Mouse (Mus musculus) urinary bladder, adult 18-20 months (tissue): ENCODE data around the gene Uggt1.
A peak's percentile ranks its signal among the peaks of the same experiment; 100 is the strongest.

ENCODE experiments used
- DNase-seq, 2 experiments: peaks; one replicate each; pipeline ENCODE4 v3.0.0; 2022; ENCODE audit warnings: low spot score in 2 of 2, mixed read lengths in 2 of 2

Gene Uggt1

GRCm38 (mm10) chr1:36258631-36259030, 14.1 kb upstream of the Uggt1 start:
- no peak for DNase-seq

- no peak for DNase-seq
Observed at GRCm38 (mm10) chr1:36257276-36257675, 12.8 kb upstream of the Uggt1 start.

DNA sequence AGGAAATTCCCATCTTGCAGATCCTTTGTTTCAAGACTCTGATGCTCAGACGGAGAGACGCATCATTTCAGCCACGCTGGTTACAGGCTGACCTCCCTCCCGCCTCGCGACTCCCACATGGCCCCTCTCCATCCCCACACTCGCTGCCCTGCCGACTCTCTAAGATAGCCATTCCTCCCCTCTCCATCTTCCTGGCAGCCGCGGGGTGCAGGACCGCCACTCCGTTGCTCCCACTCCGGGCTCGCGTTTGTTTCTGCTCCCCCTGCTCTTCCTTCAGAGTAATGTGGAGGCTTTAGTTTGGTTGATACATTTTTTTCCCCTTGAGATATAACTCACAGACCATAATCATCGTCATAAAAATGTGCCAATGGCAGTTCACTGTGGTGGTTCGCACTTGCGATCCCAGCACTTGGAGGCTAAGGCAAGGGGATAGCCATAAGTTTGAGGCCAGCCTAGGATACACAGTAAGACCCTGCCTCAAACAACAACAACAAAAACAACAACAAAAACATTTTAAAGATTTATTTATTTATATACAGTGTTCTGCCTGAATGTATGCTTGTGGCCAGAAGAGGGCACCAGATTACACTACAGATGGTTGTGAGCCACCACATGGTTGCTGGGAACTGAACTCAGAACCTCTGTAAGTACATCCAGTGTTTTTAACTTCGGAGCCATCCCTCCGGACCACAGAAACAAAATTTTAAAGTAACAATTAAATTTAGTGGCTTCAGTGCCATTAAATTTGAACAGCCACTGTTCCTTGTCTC, 11.5 kb upstream of the Uggt1 start:
- DNase-seq, result no peak

- DNase-seq, result peak in 1 of 2 experiments; percentile 25
Observed at GRCm38 (mm10) chr1:36254635-36255360, 10.3 kb upstream of the Uggt1 start.

- DNase-seq, result peak in 1 of 2 experiments; percentile 55
Observed at GRCm38 (mm10) chr1:36252791-36253190, 8.3 kb upstream of the Uggt1 start.

GRCm38 (mm10) chr1:36251426-36251825, 6.9 kb upstream of the Uggt1 start:
- no peak for DNase-seq

DNA sequence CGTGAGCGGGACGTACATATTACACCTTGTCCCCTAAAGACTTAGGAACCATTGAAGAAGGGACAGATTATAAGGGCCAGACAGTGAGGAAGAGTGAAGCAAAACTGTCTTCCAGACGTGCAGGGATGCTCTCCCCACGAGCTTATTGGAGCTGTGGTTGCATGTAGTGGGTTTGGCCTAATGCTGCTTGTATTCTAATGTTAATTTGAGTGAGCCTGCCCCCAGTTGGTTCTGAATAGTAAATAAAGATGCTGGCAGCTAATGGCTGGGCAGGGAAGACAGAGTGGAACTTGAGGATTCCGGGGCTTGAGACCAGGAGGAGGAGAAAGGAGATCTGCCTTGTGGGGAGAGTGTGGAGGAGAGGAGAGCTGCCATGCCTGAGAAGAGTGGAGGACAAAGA, 2.2 kb upstream of the Uggt1 start:
- DNase-seq, result no peak

DNA sequence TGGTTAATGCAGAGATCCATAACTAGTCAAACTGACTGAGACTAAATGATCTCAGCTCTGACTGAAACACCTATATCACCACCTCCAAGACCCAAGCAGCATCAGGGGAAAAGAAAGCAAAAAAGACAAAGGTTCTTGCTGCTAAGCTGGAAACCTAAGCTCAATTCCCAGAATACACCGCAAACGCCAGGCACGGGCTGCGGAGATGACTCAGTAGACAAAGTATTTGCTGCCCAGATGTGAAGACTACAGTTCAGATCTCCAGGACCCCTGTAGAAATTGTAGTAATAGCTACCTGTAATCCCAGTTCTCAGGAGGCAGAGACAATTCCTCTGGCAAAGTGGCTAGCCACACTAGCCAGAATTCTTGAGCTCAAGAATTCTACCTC, 302 bp upstream of the Uggt1 start:
- no peak for DNase-seq

DNA sequence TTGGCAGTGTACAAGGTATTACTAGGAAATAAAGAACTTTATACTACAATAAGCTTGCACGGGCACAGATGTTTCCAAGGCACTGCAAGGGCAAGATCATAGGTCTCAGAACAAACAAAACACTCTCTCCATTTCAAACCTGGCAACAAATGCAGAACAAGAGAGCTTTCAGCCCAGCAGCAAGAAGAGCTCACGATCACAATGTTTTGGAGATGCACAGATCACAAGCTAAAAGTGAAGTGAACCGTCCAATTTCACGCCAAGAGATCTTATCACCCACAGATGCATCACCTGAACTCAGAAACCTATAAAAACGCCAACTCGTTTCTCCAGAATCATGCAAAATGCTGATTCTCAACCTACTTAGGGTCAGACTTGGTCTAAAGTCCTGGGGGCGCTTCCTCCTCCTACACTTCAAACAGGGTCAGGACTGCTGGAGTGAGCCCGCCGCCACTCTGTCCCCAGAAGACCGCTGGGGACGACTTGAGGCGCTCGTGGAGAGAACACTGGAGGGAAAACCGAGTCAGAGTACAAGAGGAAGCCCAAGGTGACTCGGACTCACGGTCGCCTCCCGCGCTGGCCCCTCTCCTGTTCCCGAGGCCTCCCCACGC, 968 bp downstream of the Uggt1 start:
- DNase-seq, result no peak

DNA sequence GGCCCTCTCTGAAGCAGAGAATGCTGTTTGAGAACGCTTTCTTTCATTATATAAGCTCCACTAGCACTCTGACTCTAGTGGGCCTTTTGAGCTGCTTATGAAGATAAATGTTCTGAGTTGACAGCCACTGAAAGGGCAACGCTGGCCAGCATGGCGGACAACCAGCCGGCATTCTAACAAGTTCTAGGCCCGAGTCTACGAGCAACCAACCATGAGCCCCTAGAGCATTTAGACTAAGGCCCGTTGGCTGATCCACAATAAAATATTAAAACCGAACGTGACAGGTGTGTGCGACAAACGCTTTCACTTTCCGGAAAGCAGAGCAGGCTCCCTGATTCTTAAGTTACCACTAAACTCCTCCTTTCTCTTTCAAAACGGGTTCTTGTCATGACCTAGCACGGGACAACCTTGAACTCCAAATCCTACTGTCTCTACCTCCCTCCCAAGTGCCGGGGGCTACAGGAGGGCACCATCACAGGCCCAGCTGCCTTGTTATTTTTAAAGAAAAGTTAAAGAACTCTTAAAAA, 2.6 kb downstream of the Uggt1 start:
- DNase-seq, result no peak

GRCm38 (mm10) chr1:36240176-36240575, 4.3 kb downstream of the Uggt1 start:
- no peak for DNase-seq

- DNase-seq, result no peak
Observed at GRCm38 (mm10) chr1:36239396-36239795, 5.1 kb downstream of the Uggt1 start.

GRCm38 (mm10) chr1:36235855-36236254, 8.7 kb downstream of the Uggt1 start:
- DNase-seq, result no peak

GRCm38 (mm10) chr1:36235057-36235639, 9.4 kb downstream of the Uggt1 start:
- no peak for DNase-seq

DNA sequence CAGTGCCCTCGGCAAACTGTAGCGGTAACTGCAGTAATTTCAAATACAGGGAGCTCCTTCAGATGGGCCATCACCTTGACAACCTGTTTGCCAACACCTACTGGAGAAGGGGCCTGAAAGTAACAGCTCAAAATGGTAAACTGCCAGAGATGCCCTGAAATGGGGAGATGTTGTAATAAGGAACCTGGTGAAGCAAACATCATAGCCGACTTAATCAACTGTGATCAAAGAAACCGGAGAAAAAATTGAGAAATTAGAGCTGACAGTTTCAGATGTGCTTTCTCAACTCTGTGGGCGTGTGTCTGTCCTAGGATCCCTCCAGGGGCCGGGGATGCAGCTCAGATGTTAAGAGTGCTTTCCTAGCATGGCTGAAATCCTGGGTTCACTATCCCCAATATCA, 11.3 kb downstream of the Uggt1 start:
- DNase-seq, result no peak

DNA sequence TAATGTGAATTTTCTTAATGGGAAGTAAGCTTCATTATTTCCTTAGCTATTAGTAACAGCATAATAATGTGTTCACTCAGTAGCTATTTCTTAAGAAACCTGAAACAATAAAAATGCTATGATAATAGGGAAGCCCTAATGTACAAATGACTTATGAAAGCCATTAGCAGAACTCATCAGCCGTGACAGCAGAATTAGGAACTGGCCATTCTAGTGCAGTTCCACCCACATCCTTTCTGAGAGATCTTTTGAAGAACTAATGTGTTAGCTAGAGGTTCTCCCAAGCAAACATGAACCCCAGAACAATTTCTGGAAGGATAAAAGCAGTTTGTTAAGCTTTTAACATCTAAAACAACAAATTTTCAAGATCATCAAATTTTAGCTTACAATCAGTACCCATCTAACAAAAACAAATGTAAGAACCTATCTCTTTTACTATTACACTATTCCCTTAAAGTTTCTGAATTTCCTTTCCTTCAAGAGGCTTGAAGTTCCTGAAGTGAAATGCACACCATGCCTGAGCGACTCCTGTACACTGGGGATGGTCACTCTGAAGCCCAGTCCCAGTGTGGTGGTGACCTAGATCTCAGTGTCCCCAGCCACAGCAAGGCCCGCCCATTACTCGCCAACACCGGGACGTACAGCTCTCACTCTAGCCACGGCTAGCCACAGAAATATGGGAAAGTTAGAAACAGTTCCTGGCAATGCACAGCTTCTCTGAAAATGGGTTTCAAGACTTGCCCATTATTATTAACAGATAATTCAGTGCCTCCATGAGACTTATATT, 13.4 kb downstream of the Uggt1 start:
- DNase-seq, result no peak

DNA sequence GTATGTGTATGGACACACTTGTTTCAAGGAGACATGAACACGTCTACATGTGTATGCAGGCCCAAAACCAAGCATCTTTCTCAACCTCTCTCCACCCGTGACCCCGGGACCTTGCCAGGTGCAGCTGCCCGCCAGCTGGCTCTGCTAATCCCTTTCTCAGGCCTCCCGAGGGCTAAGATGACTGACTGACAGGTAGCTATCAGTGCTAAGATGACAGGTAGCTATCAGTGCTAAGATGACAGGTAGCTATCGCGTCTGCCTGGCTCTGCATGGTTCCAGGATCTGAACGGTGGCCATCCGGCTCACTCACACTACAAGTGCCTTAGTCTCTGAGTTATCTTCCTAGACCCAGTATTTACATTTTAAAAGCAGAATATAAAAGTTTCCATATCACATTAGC, 16.1 kb downstream of the Uggt1 start:
- DNase-seq, result no peak

- DNase-seq, result no peak
Observed at GRCm38 (mm10) chr1:36224648-36225047, 19.9 kb downstream of the Uggt1 start.

DNA sequence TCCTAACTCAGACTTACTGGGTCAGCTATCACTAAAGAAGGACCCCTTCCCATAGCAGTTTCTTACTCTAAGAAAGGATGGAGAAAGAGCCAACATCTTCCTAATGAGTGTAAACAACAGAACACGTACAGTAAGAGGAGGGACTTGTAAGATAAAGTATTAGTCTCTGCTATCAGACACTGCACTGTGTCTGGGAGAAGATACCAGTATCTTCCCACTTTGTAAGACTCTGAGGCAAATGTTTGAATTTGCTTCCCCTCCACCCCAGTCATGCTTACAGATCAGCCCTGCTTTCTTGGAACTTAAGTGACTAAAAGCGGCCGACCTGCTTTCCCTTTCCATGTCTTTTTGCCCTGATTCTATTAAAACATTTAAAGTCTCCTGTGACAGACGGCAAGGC, 30.2 kb downstream of the Uggt1 start:
- DNase-seq, result no peak

- no peak for DNase-seq
Observed at GRCm38 (mm10) chr1:36201739-36202138, 42.8 kb downstream of the Uggt1 start.

- DNase-seq, result no peak
Observed at GRCm38 (mm10) chr1:36194482-36194881, 50.0 kb downstream of the Uggt1 start.
